Mouse (Mus musculus): ENCODE results near the gene Creb5. TPM values are rescaled to one million over a fixed set of nuclear protein-coding genes. Genes with fewer than 3 reads are reported as not detected.

The Creb5 gene
- polyA plus RNA-seq, 1 experiment from 2014 or later: 2.8 TPM

GRCm38 (mm10) chr6:53363981-53364391, 76.9 kb downstream of the Creb5 start:
- Histone ChIP-seq H3K4me1 (ENCODE audit: control insufficient read depth, insufficient read depth, low read length) (no peaks in the 10 kb centered on the region), H3K36me3 (ENCODE audit: control insufficient read depth, insufficient read depth, low read length) (no peaks in the 10 kb centered on the region), H3K9me3 (ENCODE audit: control insufficient read depth, low read length) (no peaks in the 10 kb centered on the region), H3K27ac (replicated peaks; ENCODE audit: low read depth, low read length) (no peak overlapping the region), H3K9ac (replicated peaks; ENCODE audit: low read length) (no peak overlapping the region), H3K4me2 (ENCODE audit: low read length) (no peak overlapping the region), H3K27me3 (ENCODE audit: control insufficient read depth, insufficient read depth, low read length) (no peaks in the 10 kb centered on the region), H3K4me3 (replicated peaks; ENCODE audit: low read depth, low read length) (no peak overlapping the region)
- 43% methylated on average over 4 of the region's 4 CpGs for WGBS
- ATAC-seq (ENCODE audit: low FRiP score, low TSS enrichment) (no peak), DNase-seq (no peak)

GRCm38 (mm10) chr6:53369147-53369546, 82.1 kb downstream of the Creb5 start:
- Histone ChIP-seq H3K4me1 (ENCODE audit: control insufficient read depth, insufficient read depth, low read length) (no peaks in the 10 kb centered on the region), H3K9me3 (ENCODE audit: control insufficient read depth, low read length) (no peaks in the 10 kb centered on the region), H3K4me3 (replicated peaks; ENCODE audit: low read depth, low read length) (no peak overlapping the region), H3K27me3 (ENCODE audit: control insufficient read depth, insufficient read depth, low read length) (no peaks in the 10 kb centered on the region), H3K4me2 (ENCODE audit: low read length) (no peak overlapping the region), H3K9ac (replicated peaks; ENCODE audit: low read length) (no peak overlapping the region), H3K36me3 (ENCODE audit: control insufficient read depth, insufficient read depth, low read length) (no peaks in the 10 kb centered on the region), H3K27ac (replicated peaks; ENCODE audit: low read depth, low read length) (no peak overlapping the region)
- ATAC-seq (ENCODE audit: low FRiP score, low TSS enrichment) (no peak), DNase-seq (no peak)
- 86% methylated on average over 5 of the region's 5 CpGs for WGBS

- Histone ChIP-seq H3K36me3 (ENCODE audit: control insufficient read depth, insufficient read depth, low read length) (no peaks in the 10 kb centered on the region), H3K4me1 (ENCODE audit: control insufficient read depth, insufficient read depth, low read length) (no peaks in the 10 kb centered on the region), H3K4me2 (ENCODE audit: low read length) (no peak overlapping the region), H3K27ac (replicated peaks; ENCODE audit: low read depth, low read length) (no peak overlapping the region), H3K4me3 (replicated peaks; ENCODE audit: low read depth, low read length) (no peak overlapping the region), H3K9me3 (ENCODE audit: control insufficient read depth, low read length) (no peaks in the 10 kb centered on the region), H3K9ac (replicated peaks; ENCODE audit: low read length) (no peak overlapping the region), H3K27me3 (ENCODE audit: control insufficient read depth, insufficient read depth, low read length) (no peaks in the 10 kb centered on the region)
- DNase-seq: no peak
- WGBS: 94% methylated on average over 5 of the region's 5 CpGs
- ATAC-seq (ENCODE audit: low FRiP score, low TSS enrichment): no peak
These were observed 82.9 kb downstream of the Creb5 start for GRCm38 (mm10) chr6:53369928-53370327.

GRCm38 (mm10) chr6:53371962-53372361, 84.9 kb downstream of the Creb5 start:
- DNase-seq (no peak), ATAC-seq (ENCODE audit: low FRiP score, low TSS enrichment) (no peak)
- WGBS: 75% methylated on average over 9 of the region's 9 CpGs
- H3K4me2 ChIP-seq (ENCODE audit: low read length): no peak overlapping the region
- H3K36me3 ChIP-seq (ENCODE audit: control insufficient read depth, insufficient read depth, low read length): no peaks in the 10 kb centered on the region
- H3K4me1 ChIP-seq (ENCODE audit: control insufficient read depth, insufficient read depth, low read length): no peaks in the 10 kb centered on the region
- H3K4me3 ChIP-seq (replicated peaks; ENCODE audit: low read depth, low read length): no peak overlapping the region
- no peaks in the 10 kb centered on the region for H3K9me3 ChIP-seq (ENCODE audit: control insufficient read depth, low read length)
- H3K27ac ChIP-seq (replicated peaks; ENCODE audit: low read depth, low read length): no peak overlapping the region
- H3K9ac ChIP-seq (replicated peaks; ENCODE audit: low read length): no peak overlapping the region
- no peaks in the 10 kb centered on the region for H3K27me3 ChIP-seq (ENCODE audit: control insufficient read depth, insufficient read depth, low read length)

- WGBS: 87% methylated on average over 3 of the region's 3 CpGs
- no peak overlapping the region for H3K4me2 ChIP-seq (ENCODE audit: low read length)
These were observed 87.4 kb downstream of the Creb5 start for GRCm38 (mm10) chr6:53374315-53374941.

GRCm38 (mm10) chr6:53389277-53389676, 102.2 kb downstream of the Creb5 start:
- H3K4me2 ChIP-seq (ENCODE audit: low read length): no peak overlapping the region
- DNase-seq (no peak), ATAC-seq (ENCODE audit: low FRiP score, low TSS enrichment) (no peak)
- H3K4me1 ChIP-seq (ENCODE audit: control insufficient read depth, insufficient read depth, low read length): peaks cover 5% of the 10 kb centered on the region
- H3K27me3 ChIP-seq (ENCODE audit: control insufficient read depth, insufficient read depth, low read length): no peaks in the 10 kb centered on the region
- no peaks in the 10 kb centered on the region for H3K9me3 ChIP-seq (ENCODE audit: control insufficient read depth, low read length)
- no peak overlapping the region for H3K4me3 ChIP-seq (replicated peaks; ENCODE audit: low read depth, low read length)
- H3K36me3 ChIP-seq (ENCODE audit: control insufficient read depth, insufficient read depth, low read length): no peaks in the 10 kb centered on the region
- WGBS: 79% methylated on average over 5 of the region's 5 CpGs
- no peak overlapping the region for H3K9ac ChIP-seq (replicated peaks; ENCODE audit: low read length)
- H3K27ac ChIP-seq (replicated peaks; ENCODE audit: low read depth, low read length): no peak overlapping the region

More at GRCm38 (mm10) chr6:53374315-53374941, 87.4 kb downstream of the Creb5 start:
- H3K27ac ChIP-seq (replicated peaks; ENCODE audit: low read depth, low read length): no peak overlapping the region
- H3K4me3 ChIP-seq (replicated peaks; ENCODE audit: low read depth, low read length): no peak overlapping the region
- H3K36me3 ChIP-seq (ENCODE audit: control insufficient read depth, insufficient read depth, low read length): no peaks in the 10 kb centered on the region
- H3K4me1 ChIP-seq (ENCODE audit: control insufficient read depth, insufficient read depth, low read length): no peaks in the 10 kb centered on the region
- no peaks in the 10 kb centered on the region for H3K9me3 ChIP-seq (ENCODE audit: control insufficient read depth, low read length)
- H3K9ac ChIP-seq (replicated peaks; ENCODE audit: low read length): no peak overlapping the region
- no peak for ATAC-seq (ENCODE audit: low FRiP score, low TSS enrichment)
- H3K27me3 ChIP-seq (ENCODE audit: control insufficient read depth, insufficient read depth, low read length): no peaks in the 10 kb centered on the region
- DNase-seq: no peak

- H3K4me3 ChIP-seq (replicated peaks; ENCODE audit: low read depth, low read length): no peak overlapping the region
- H3K9me3 ChIP-seq (ENCODE audit: control insufficient read depth, low read length): no peaks in the 10 kb centered on the region
- H3K9ac ChIP-seq (replicated peaks; ENCODE audit: low read length): no peak overlapping the region
- ATAC-seq (ENCODE audit: low FRiP score, low TSS enrichment): no peak
- no peaks in the 10 kb centered on the region for H3K36me3 ChIP-seq (ENCODE audit: control insufficient read depth, insufficient read depth, low read length)
- peaks cover 14% of the 10 kb centered on the region for H3K4me1 ChIP-seq (ENCODE audit: control insufficient read depth, insufficient read depth, low read length)
- DNase-seq: peak; percentile 44
- no peak overlapping the region for H3K27ac ChIP-seq (replicated peaks; ENCODE audit: low read depth, low read length)
- H3K4me2 ChIP-seq (ENCODE audit: low read length): no peak overlapping the region
- H3K27me3 ChIP-seq (ENCODE audit: control insufficient read depth, insufficient read depth, low read length): no peaks in the 10 kb centered on the region
- WGBS: 52% methylated on average over 6 of the region's 6 CpGs
These were observed 103.3 kb downstream of the Creb5 start for GRCm38 (mm10) chr6:53390413-53390812.

- 30% methylated on average over 7 of the region's 7 CpGs for WGBS
These were observed 107.0 kb downstream of the Creb5 start for GRCm38 (mm10) chr6:53394026-53394425.

GRCm38 (mm10) chr6:53395208-53395607, 108.1 kb downstream of the Creb5 start:
- 29% methylated on average over 4 of the region's 4 CpGs for WGBS
- Histone ChIP-seq H3K36me3 (ENCODE audit: control insufficient read depth, insufficient read depth, low read length) (no peaks in the 10 kb centered on the region), H3K4me2 (ENCODE audit: low read length) (no peak overlapping the region), H3K9me3 (ENCODE audit: control insufficient read depth, low read length) (no peaks in the 10 kb centered on the region), H3K27ac (replicated peaks; ENCODE audit: low read depth, low read length) (peak overlapping the region; percentile 8; the same call in 1 of the 2 replicates), H3K9ac (replicated peaks; ENCODE audit: low read length) (no peak overlapping the region), H3K27me3 (ENCODE audit: control insufficient read depth, insufficient read depth, low read length) (no peaks in the 10 kb centered on the region), H3K4me3 (replicated peaks; ENCODE audit: low read depth, low read length) (no peak overlapping the region), H3K4me1 (ENCODE audit: control insufficient read depth, insufficient read depth, low read length) (peaks cover 29% of the 10 kb centered on the region)
- ATAC-seq (ENCODE audit: low FRiP score, low TSS enrichment): no peak
- peak; percentile 47 for DNase-seq

More at GRCm38 (mm10) chr6:53394026-53394425, 107.0 kb downstream of the Creb5 start:
- Histone ChIP-seq H3K27me3 (ENCODE audit: control insufficient read depth, insufficient read depth, low read length) (no peaks in the 10 kb centered on the region), H3K4me2 (ENCODE audit: low read length) (no peak overlapping the region), H3K9me3 (ENCODE audit: control insufficient read depth, low read length) (no peaks in the 10 kb centered on the region), H3K4me1 (ENCODE audit: control insufficient read depth, insufficient read depth, low read length) (peaks cover 29% of the 10 kb centered on the region), H3K36me3 (ENCODE audit: control insufficient read depth, insufficient read depth, low read length) (no peaks in the 10 kb centered on the region), H3K4me3 (replicated peaks; ENCODE audit: low read depth, low read length) (no peak overlapping the region), H3K9ac (replicated peaks; ENCODE audit: low read length) (no peak overlapping the region), H3K27ac (replicated peaks; ENCODE audit: low read depth, low read length) (no peak overlapping the region)
- DNase-seq (peak; percentile 34), ATAC-seq (ENCODE audit: low FRiP score, low TSS enrichment) (no peak)
